Mouse (Mus musculus) thymus, postnatal 25 days (tissue): ENCODE data around the gene Cldn12.

Experiments used
- DNase-seq: peaks from one replicate; pipeline ENCODE4 v3.0.0; 2022

Gene Cldn12

DNA sequence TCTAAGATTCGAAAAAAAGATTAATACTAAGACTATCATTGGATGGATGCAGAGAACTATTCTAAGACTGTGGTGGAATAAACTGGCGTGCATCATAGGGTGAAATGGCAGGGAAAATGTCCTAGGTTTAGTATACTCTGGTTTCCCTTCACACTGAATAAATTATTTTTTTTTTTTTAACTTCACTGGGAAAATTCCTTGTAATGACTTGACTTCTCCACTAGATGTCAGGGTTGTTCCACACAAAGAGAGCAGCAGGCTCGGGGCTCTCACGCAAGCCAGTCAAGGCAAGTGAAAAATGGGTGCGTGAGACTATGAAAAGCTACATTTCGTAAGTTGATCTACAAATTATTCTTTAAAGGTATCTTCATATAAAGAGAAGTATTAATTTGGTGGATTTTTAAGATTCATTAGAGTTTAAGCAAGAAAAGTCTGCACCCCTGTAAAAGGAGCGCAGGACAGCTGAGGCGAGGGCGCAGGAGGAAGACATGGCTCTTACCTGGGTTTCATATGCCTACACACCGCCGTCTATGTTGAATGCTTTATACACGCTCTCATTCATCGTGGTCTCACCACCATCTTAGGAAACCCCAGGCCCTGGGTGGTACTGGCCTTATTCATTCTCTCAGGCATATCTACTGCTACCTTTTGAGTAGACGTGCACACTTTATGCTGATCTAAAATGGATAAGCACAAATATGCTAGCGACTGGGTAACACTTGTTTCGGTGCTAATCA is 20.3 kb downstream of the Cldn12 start:
- DNase-seq, result no peak

DNA sequence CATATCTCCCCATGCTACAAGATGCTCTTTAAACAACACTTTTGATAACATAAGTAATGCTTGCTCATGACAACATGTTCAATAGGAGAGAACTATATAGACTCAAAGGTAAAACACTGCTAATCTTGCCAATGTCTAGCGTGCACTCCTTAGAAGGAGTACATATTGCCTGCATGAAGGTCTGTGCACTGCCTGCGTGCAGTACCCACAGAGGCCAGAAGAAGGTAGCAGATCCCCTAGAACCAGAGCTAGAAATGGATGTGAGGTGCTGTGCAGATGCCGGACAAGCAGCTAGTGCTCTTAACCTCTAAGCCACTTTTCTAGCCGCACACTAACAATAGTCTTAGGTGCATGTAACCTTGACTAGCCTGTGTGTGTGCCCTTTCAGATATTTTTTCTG is 22.6 kb downstream of the Cldn12 start:
- DNase-seq, result no peak

DNA sequence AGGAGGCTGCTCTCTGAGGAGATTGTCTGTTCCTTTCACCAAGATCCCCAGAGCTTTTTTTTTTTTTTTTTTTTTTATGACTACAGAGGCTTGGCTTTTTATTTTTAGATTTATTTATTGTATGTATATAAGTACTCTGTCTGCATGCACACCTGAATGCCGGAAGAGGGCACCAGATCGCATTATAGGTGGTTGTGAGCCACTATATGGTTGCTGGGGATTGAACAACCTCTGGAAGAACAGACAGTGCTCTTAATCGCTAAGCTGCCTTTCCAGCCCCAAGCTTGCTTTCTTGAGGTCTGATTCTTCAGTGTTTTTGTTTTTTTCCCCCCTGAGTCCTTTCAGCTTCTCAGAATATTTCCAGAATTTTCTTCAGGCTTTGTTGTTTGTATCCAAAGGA is 28.7 kb downstream of the Cldn12 start:
- DNase-seq, result no peak

DNA sequence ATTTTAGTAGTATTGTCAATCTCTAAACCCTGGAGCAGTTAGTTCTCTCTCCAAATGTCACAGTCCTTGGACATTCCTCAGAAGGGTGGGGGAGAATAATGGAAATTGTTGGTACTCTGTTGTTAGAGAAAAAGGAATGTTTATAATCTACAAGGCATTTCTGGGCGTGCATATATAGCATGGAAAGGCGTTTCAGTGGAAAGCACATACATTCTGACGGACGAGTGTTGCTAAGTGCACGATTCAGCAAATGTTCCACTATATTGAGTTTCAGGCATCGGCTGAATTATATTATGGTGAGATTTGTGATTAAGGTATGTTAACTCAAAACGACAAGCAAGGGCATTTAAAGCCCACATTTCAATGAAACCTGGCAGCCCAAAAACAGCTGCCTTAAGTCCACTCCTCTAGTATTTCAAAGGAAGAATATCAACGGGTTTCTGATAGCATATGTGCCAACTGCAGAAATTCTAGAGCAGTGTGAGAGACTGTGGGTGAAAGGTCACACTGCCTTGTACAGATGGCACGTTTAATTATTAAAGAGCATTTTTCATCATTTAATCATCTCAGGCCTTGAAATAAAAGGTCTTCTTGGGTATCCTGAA is 31.4 kb downstream of the Cldn12 start:
- no peak for DNase-seq

DNA sequence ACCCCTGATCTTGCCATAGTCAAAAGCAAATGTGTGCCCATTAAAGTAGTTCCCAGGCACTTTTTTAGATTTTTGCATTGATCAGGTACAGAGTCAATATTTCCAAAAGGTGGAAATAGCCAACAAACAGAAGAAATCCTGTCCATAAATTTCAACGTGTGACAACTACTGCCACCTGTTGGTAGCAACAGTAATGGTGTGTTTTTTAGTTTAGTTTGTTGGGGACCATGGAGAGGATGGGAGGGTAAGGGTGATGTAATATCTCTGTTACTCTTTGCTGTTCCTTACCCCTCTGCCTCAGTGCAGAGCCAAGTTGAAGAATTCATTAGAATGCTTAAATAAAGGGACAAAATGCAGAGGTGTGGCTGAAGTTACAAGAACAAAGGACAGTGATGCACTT is 33.1 kb downstream of the Cldn12 start:
- DNase-seq, result no peak

DNA sequence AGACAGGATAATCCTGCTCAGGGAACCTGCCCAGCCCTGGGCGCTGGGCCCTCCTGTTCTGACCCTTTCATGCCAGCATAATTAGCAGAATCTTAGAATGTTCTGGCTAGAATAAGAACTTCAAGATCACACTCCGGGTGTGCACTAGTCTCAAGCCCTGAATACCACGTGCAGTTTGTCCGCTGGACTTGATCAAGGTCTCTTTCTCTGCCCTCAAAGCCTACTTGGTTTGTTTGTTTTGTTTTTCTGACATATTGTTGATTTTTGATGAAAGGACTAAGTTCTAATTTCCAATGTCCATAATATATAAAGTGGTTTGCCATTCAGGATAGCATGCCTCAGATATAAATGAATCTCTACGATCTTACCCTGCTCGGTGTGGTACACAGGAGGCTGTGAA is 35.7 kb downstream of the Cldn12 start, which contains the start of gene 1700015F17Rik:
Gene 1700015F17Rik, minus strand, starts transcription at position 101 of the 400 bp plus-strand sequence.
- DNase-seq, result no peak

DNA sequence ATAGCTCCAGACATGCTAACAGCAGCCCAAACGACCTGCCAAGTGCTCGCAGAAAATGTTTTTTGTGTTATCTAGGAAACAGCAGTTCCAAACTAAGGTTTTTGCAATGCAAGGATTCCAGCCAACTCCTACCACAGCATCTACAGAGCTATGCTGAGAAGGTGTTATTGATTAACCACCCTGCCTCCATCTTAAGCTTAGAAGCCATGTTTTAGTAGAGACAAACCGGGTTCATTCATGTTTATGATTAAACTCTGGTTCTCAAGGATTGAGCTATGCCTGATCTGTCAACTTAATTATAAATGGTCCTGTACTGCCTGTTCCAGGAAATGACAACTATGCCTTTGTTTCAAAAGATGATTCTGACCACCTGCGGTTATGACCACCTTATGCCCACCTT is 38.6 kb downstream of the Cldn12 start:
- DNase-seq, result no peak

DNA sequence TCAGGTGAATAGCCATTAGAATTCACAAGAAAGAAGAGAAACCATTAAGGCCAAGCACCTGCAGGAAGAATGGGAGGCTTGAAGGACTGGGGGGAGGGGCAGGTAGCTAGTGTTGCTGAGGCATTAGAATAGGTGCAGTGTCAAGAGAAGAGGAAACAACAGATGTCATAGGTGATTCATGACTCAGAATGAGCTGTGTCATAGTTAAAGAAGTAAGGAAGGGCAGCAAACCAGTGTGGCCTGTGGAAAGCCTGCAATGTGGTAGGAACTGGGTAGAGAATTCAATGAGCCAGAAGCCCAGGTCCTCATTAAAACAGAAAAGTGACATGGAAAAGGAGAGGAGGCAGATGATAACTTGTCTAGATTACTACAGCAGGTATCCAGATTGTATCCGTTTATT is 49.5 kb downstream of the Cldn12 start:
- DNase-seq, result no peak
